Mouse (Mus musculus) forebrain, embryonic 16.5 days (tissue): ENCODE measurements around the gene Prex1. TPM values are rescaled to one million over a fixed set of nuclear protein-coding genes. Genes with fewer than 3 reads are reported as not detected.
A peak's percentile ranks its signal among the peaks of the same experiment; 100 is the strongest.

Source experiments
- ATAC-seq: fragments of 200-750 bp; cut with Nextera tagmentation; 2 replicates; pipeline ENCODE4 v1.8.0; 2017; ENCODE audit warnings: mild to moderate bottlenecking, moderate library complexity
- H3K27ac ChIP-seq: fragments of 300-500 bp; sonication (generic); 2 replicates; pipeline ENCODE4 v1.5.1; 2014; ENCODE audit warnings: low read length, control low read depth
- H3K27me3 ChIP-seq: fragments of 300-500 bp; sonication (generic); replicated peaks from 2 replicates; pipeline ENCODE4 v1.6.1; 2014; ENCODE audit warnings: low read length; ENCODE audit not compliant: control insufficient read depth, insufficient read depth
- H3K36me3 ChIP-seq: fragments of 300-500 bp; sonication (generic); 2 replicates; pipeline ENCODE4 v1.6.1; 2014; ENCODE audit not compliant: control insufficient read depth, insufficient read depth
- H3K4me1 ChIP-seq: fragments of 300-500 bp; sonication (generic); replicated peaks from 2 replicates; pipeline ENCODE4 v1.6.1; 2014; ENCODE audit warnings: low read length; ENCODE audit not compliant: control insufficient read depth, insufficient read depth
- H3K4me2 ChIP-seq: fragments of 300-500 bp; sonication (generic); 2 replicates; pipeline ENCODE4 v1.6.1; 2014; ENCODE audit warnings: mild to moderate bottlenecking, low read length, control low read depth
- H3K4me3 ChIP-seq: fragments of 300-500 bp; sonication (generic); replicated peaks from 2 replicates; pipeline ENCODE4 v1.5.1; 2014; ENCODE audit warnings: mild to moderate bottlenecking, low read length, control low read depth
- H3K9ac ChIP-seq: fragments of 300-500 bp; sonication (generic); replicated peaks from 2 replicates; pipeline ENCODE4 v1.6.1; 2014; ENCODE audit warnings: low read depth, low read length, control low read depth
- H3K9me3 ChIP-seq: fragments of 300-500 bp; sonication (generic); 2 replicates; pipeline ENCODE4 v1.6.1; 2016; ENCODE audit warnings: low read length; ENCODE audit not compliant: control insufficient read depth
- WGBS: fragments of 180-500 bp; shearing (Covaris S2); extraction: QIAGEN DNeasy Blood & Tissue Kit; methylation state at CpG from one replicate; pipeline ENCODE4 v1.1.7; 2014; 5-methylcytosine and 5-hydroxymethylcytosine counted together
- polyA plus RNA-seq: library from polyadenylated mRNA; unstranded; fragments of >200 nt; fragmentation: Nextera tagmentation; extraction: Ambion mirVana; gene quantifications from 2 replicates; pipeline ENCODE4 v1.2.1, GENCODE M21; 2015

Prex1 gene
- polyA plus RNA-seq, 1 experiment from 2014 or later: 38.5 TPM

- H3K4me2 ChIP-seq: no peak overlapping the region
- no peak for ATAC-seq
- no peaks in the 10 kb centered on the region for H3K9me3 ChIP-seq
- no peak overlapping the region for H3K4me3 ChIP-seq
- H3K27ac ChIP-seq: no peak overlapping the region
- H3K9ac ChIP-seq: no peak overlapping the region
- H3K36me3 ChIP-seq: no peaks in the 10 kb centered on the region
- peaks cover 25% of the 10 kb centered on the region for H3K4me1 ChIP-seq
- 24% methylated on average over 3 of the region's 3 CpGs for WGBS
- H3K27me3 ChIP-seq: no peaks in the 10 kb centered on the region
Observed at GRCm38 (mm10) chr2:166729045-166729444, 15.4 kb upstream of the Prex1 start.

GRCm38 (mm10) chr2:166728261-166728680 is 14.6 kb upstream of the Prex1 start:
- Histone ChIP-seq H3K4me2 (no peak overlapping the region), H3K4me1 (peaks cover 25% of the 10 kb centered on the region), H3K36me3 (no peaks in the 10 kb centered on the region), H3K4me3 (no peak overlapping the region), H3K9me3 (no peaks in the 10 kb centered on the region), H3K9ac (no peak overlapping the region), H3K27ac (no peak overlapping the region), H3K27me3 (no peaks in the 10 kb centered on the region)
- no peak for ATAC-seq
- WGBS: 59% methylated on average over 3 of the region's 3 CpGs

GRCm38 (mm10) chr2:166727790-166728189 is 14.2 kb upstream of the Prex1 start:
- no peak for ATAC-seq

GRCm38 (mm10) chr2:166726891-166727290 is 13.3 kb upstream of the Prex1 start:
- no peaks in the 10 kb centered on the region for H3K36me3 ChIP-seq
- H3K4me3 ChIP-seq: no peak overlapping the region
- H3K4me1 ChIP-seq: peaks cover 25% of the 10 kb centered on the region
- no peak overlapping the region for H3K4me2 ChIP-seq
- H3K27me3 ChIP-seq: no peaks in the 10 kb centered on the region
- peak; percentile 27; the same call in 1 of the 2 replicates for ATAC-seq
- peak overlapping the region; percentile 1; the same call in 1 of the 2 replicates for H3K27ac ChIP-seq
- H3K9ac ChIP-seq: no peak overlapping the region
- WGBS: 36% methylated on average over 6 of the region's 6 CpGs
- no peaks in the 10 kb centered on the region for H3K9me3 ChIP-seq

More at GRCm38 (mm10) chr2:166727790-166728189, 14.2 kb upstream of the Prex1 start:
- H3K4me2 ChIP-seq: no peak overlapping the region
- no peaks in the 10 kb centered on the region for H3K9me3 ChIP-seq
- H3K36me3 ChIP-seq: no peaks in the 10 kb centered on the region
- H3K27ac ChIP-seq: no peak overlapping the region
- H3K4me3 ChIP-seq: no peak overlapping the region
- H3K9ac ChIP-seq: no peak overlapping the region
- H3K27me3 ChIP-seq: no peaks in the 10 kb centered on the region
- peaks cover 25% of the 10 kb centered on the region for H3K4me1 ChIP-seq
- WGBS: 68% methylated on average over 10 of the region's 10 CpGs

- no peaks in the 10 kb centered on the region for H3K9me3 ChIP-seq
- no peaks in the 10 kb centered on the region for H3K36me3 ChIP-seq
- H3K4me1 ChIP-seq: peaks cover 3% of the 10 kb centered on the region; the same call in 1 of the 2 replicates
- 71% methylated on average over 3 of the region's 3 CpGs for WGBS
- ATAC-seq: no peak
- no peak overlapping the region for H3K4me3 ChIP-seq
- no peak overlapping the region for H3K27ac ChIP-seq
- no peak overlapping the region for H3K4me2 ChIP-seq
- H3K27me3 ChIP-seq: no peaks in the 10 kb centered on the region
- H3K9ac ChIP-seq: no peak overlapping the region
Observed at GRCm38 (mm10) chr2:166720416-166720815, 6.8 kb upstream of the Prex1 start.

GRCm38 (mm10) chr2:166719930-166720305 is 6.3 kb upstream of the Prex1 start:
- Histone ChIP-seq H3K27me3 (no peaks in the 10 kb centered on the region), H3K4me1 (peaks cover 3% of the 10 kb centered on the region; the same call in 1 of the 2 replicates), H3K27ac (no peak overlapping the region), H3K4me3 (no peak overlapping the region), H3K4me2 (no peak overlapping the region), H3K9me3 (no peaks in the 10 kb centered on the region), H3K9ac (no peak overlapping the region), H3K36me3 (no peaks in the 10 kb centered on the region)
- ATAC-seq: no peak
- 65% methylated on average over 2 of the region's 2 CpGs for WGBS

GRCm38 (mm10) chr2:166719301-166719929 is 5.8 kb upstream of the Prex1 start:
- no peaks in the 10 kb centered on the region for H3K27me3 ChIP-seq
- ATAC-seq: no peak
- H3K4me3 ChIP-seq: no peak overlapping the region
- no peak overlapping the region for H3K4me2 ChIP-seq
- WGBS: 95% methylated on average over 1 of the region's 1 CpGs
- peaks cover 7% of the 10 kb centered on the region for H3K4me1 ChIP-seq
- no peaks in the 10 kb centered on the region for H3K36me3 ChIP-seq
- H3K9me3 ChIP-seq: no peaks in the 10 kb centered on the region
- H3K9ac ChIP-seq: no peak overlapping the region
- H3K27ac ChIP-seq: no peak overlapping the region

GRCm38 (mm10) chr2:166716067-166716466 is 2.4 kb upstream of the Prex1 start:
- Histone ChIP-seq H3K36me3 (no peaks in the 10 kb centered on the region), H3K27ac (no peak overlapping the region), H3K9me3 (no peaks in the 10 kb centered on the region), H3K4me2 (no peak overlapping the region), H3K4me1 (peaks cover 27% of the 10 kb centered on the region), H3K27me3 (no peaks in the 10 kb centered on the region), H3K4me3 (no peak overlapping the region), H3K9ac (no peak overlapping the region)
- no peak for ATAC-seq
- WGBS: 70% methylated on average over 7 of the region's 7 CpGs

GRCm38 (mm10) chr2:166714427-166714699 is 731 bp upstream of the Prex1 start:
- no peak overlapping the region for H3K27ac ChIP-seq
- no peaks in the 10 kb centered on the region for H3K27me3 ChIP-seq
- no peaks in the 10 kb centered on the region for H3K9me3 ChIP-seq
- no peak for ATAC-seq
- peak overlapping the region; percentile 79 for H3K4me2 ChIP-seq
- peak overlapping the region; percentile 56 for H3K9ac ChIP-seq
- H3K4me1 ChIP-seq: peaks cover 34% of the 10 kb centered on the region
- H3K36me3 ChIP-seq: no peaks in the 10 kb centered on the region
- 12% methylated on average over 11 of the region's 11 CpGs for WGBS
- peak overlapping the region; percentile 76 for H3K4me3 ChIP-seq
